Mouse (Mus musculus) layer of hippocampus, adult 8-10 months (tissue): Measurements from ENCODE around the gene Etv5. TPM values are rescaled to one million over a fixed set of nuclear protein-coding genes. Genes with fewer than 3 reads are reported as not detected.
A peak's percentile ranks its signal among the peaks of the same experiment; 100 is the strongest.

ENCODE experiments used
- DNase-seq, 2 experiments: peaks; one replicate each; pipeline ENCODE4 v3.0.0; 2022; ENCODE audit warnings: low spot score in 2 of 2
- total RNA-seq, 4 experiments: library from RNA; stranded (reverse); gene quantifications; 2 replicates each; pipeline ENCODE4 v1.2.4; 2022

Etv5 gene
- total RNA-seq, result 10 to 100 TPM; 44.6 to 57.5 (median 50.9) TPM

- peak; percentile 100 for DNase-seq
These were observed at the start of gene Etv5 for GRCm38 (mm10) chr16:22439499-22440177. Gene Etv5 (minus strand): TSS chr16:22439719.

- DNase-seq, result no peak
These were observed 44.4 kb upstream of the Etv5 start for GRCm38 (mm10) chr16:22483900-22484299.

- DNase-seq, result no peak
These were observed 39.8 kb upstream of the Etv5 start for GRCm38 (mm10) chr16:22479322-22479721.

DNA sequence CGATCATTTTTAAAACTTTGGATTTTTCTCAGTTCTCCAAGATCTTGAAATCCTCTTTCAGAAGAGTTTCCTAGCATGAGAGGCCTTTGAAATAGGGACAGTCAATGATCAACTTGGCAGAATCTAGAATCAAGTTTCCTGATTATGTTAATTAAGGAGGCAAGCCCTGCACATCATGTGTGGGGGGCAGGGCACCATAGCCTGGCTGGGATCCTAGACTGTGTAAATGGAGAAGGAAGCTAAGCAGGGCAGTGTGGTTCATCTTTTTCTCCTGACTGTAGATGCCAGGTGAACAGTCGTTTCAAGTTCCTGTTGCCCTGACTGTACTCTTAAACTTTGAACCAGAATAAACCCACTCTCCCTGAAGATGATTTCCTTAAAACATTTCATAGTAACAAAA, 32.2 kb upstream of the Etv5 start:
- no peak for DNase-seq

DNA sequence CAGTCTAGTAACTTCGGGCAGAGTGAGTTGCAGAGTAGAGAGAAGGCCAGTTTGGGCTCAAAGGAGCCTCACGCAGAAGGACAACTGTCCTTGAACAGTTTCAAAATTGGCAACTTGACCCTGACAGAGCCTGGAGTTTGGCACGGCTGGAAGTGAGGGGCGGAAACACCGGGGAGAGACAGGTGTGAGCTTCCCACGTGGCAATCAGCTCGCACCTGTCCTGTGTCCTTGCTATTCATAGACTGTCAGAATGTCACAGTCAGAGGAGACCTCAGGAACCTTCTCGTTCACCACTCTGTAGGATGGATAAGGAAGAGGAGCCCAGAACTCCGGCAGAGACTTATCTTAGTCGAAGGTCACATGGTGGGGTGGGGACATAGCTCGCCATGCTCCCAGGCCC, 29.9 kb upstream of the Etv5 start:
- no peak for DNase-seq

GRCm38 (mm10) chr16:22467111-22467510, 27.6 kb upstream of the Etv5 start:
- DNase-seq, result no peak

GRCm38 (mm10) chr16:22466381-22466780, 26.9 kb upstream of the Etv5 start:
- no peak for DNase-seq

DNA sequence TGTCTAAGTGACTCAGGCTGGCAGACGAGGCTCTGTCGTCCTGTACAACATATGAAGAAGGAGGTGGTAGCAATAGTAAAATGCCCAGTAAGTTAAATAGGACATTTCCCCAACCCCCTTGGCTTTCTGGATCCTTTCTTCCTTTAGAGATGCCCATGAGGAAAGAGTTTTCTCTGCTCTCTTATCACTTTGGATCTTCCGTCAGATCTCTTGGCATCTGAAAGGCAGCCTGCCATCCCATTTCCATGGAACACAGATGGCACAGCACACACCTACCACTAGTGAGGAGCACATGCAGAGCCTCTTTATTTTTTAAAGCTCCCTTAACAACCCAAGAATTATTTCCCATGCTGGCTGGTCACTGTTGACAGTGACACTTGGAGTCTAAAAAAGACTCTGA, 22.7 kb upstream of the Etv5 start:
- DNase-seq, result no peak

DNA sequence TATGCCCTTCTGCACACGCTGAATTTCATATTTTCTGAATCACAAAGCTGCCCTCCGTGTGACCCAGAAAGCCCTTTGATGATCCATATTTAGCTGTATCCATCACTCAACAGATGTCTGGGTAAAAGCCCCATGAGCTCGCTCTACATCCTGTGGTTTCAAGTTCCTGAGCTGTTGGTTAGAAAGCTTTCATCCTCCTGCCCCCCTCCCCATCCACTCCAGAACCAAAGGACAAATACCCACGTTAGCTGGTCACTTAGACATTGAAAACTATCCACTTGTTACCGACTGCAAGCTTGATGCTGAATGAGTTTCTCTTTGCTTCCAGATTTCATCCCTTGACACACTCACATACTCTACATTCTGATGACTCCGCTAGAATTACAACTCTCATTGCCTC, 22.2 kb upstream of the Etv5 start:
- no peak for DNase-seq

DNA sequence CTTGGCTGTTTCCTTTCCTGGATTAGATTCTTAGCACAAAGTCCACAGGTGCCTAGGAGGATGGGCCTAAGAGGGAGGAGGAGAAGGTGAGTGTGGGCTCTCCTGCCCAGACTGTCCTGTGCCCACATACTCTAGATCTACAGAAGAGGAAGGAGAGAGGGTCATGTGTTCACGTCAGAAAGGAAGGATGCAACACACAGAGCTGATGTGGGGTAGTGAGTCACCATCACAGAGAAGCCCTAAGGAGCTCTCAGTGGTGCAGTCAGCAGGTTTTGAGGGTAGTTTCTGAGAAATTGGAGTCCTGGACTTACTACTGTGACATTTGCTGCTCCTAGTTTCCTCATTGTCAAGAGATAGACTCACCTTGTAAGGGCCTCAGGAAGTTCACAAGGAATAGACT, 21.4 kb upstream of the Etv5 start:
- DNase-seq, result no peak

DNA sequence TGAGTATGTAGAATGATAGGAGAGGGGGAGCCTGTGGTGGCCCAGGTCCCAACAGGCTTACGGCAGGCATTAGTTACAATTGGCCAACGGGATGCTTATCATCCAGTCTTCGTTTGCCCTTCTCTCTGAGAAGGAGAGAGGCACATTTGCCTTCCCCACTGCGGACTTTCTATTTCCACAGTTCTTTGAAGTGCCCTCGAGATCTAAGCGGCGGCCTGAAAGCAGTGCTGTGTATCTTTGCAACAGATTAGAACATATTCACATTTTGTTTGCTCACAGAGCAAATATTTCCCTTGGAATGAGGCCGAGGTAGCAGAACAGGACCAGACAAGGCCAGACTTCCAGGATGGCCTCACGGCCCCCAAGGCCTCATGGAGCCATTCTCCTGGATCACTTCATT, 12.6 kb upstream of the Etv5 start:
- DNase-seq, result no peak

GRCm38 (mm10) chr16:22448093-22448492, 8.6 kb upstream of the Etv5 start:
- DNase-seq, result no peak

DNA sequence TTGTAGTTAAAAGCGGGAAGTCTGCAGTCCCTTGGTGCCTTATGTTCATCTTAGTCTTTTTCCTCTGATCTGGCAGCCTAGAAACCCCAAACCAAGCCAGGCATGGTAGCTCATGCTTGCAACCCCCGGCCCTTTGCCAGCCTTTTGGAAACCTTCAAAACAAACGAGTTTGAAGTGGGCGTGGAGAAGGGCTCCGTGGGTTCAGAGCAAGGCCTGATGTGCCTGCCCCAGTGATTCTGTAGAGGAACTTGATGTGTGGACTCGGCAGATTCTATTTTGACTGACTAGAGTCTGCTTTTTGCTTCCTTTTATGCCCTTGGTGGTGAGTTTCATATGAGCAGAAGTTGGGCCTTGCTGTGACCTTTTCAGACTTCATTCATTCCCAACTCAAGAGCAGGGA, 5.3 kb upstream of the Etv5 start:
- DNase-seq, result no peak

- DNase-seq, result no peak
These were observed 2.7 kb upstream of the Etv5 start for GRCm38 (mm10) chr16:22442202-22442601.

- no peak for DNase-seq
These were observed 1.8 kb upstream of the Etv5 start for GRCm38 (mm10) chr16:22441317-22441716.

DNA sequence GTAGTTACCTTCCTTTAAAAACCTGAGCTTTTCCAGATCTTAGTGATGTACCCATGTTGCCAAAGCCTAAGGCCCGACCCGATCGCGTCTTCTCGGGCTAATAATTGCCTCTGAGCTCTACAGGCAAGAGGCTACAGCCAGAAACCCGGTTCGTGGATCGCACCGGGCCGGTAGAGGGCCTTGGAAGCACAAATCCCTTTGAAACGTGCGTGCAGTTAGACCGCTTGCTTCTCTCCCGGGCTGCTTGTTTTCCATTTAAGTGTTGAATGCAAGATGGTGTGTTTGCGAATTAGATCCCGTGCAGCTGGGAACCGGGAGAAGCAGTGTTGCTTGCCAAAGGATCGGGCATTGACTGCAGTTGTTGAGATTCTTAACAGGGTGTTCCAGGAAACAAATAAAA, 750 bp upstream of the Etv5 start:
- peak; percentile 63 to 66 for DNase-seq

DNA sequence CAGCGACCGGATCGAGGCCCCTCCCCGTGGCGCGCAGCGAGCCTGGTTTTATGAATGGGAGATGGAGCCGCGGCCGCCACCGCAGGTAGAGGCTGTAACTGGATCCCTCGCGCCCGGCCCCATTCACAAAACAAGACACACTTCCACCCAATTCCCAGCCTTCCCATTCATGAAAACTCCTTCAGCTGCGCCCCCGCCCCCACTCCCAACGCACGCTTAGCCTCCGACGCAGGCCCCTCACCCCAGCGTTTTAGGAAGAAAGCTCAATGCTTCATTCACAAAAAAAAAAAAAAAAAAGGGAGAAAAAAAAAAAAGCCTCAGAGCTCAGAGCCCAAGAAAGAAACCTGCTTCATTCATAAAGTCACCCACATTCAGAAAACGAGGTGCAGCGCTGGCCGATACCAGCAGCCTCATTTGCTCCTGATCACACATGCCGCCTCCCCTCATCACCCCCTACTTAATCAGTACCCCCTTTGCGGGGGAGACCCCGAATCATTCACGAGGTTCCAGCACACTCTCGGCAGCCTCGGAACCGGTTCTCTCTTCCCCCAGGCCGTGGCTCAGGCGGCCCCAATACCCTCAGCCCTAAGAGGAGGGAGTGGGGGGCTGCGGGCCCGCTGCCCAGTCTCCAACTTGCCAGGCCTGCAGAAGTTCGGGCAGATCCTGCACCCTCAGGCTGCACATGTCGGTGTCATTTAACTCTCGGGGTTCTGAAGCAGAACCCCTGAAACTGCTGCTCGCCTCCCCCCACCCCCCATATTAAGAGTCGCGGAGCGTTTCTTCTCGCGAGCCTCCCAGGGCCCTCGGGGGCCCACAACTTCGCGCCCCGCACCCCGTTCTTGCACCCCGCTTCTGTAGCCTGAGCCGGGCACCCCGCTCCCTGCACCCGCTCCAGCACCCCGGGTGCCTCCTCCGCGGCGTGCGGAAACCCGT, 812 bp downstream of the Etv5 start:
- DNase-seq, result peak; percentile 58

- no peak for DNase-seq
These were observed 3.4 kb downstream of the Etv5 start for GRCm38 (mm10) chr16:22436106-22436505.

DNA sequence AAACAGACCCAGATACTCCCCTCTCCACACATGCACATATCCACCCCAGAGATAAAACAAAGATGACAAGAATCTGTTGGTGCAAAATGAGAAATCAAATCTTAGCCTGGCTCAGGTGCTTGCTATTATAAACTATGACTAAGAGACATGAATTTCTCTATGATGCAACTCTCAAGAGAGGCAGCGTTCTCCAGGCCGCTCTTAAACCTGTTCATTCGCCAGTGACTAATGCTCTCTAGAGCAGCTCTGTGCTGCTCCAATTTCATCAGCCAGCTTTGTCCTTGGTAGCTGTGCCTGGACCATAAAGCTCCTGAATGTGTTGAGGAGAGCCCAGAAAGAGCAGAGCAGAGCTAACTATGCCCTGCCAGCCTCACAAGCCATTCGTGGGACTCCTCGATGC, 5.0 kb downstream of the Etv5 start:
- no peak for DNase-seq

DNA sequence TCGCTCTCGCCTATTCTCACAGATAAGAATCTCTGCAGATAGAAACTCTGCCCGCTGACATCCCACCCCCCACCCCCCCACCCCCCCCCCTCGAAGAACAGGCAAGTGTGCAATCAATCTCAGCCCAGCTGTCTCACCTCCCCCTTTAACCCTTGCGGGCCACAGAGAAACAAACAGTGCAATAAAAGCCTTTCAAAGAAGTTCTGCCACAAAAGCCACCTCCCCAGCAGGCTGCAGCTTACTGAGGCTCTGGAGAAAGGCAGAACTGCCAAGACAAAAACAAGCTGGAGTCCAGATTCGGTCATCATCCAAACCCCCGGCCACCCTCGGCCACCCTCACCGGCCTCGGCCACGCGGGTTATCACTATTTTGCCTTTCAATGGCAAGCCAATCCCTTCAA, 5.6 kb downstream of the Etv5 start:
- no peak for DNase-seq

DNA sequence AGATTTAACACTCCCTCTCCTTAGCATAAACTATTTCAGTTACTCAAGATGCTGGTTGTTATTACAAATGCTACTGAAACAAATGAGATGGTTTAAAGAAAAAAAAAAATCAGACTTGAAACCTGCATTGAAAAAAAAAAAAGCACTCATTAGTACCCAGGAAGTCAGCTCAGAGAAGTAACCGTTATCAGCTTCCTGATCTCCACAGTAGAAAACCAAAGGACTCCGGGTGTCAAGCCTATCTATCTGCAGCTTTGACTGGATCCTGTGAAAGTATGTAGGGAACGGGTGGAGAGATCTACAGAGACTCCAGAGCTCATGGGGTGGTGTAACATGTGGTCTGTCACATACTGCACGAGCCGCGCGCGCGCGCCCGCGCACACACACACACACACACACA, 7.7 kb downstream of the Etv5 start:
- DNase-seq, result no peak

GRCm38 (mm10) chr16:22431335-22431734, 8.2 kb downstream of the Etv5 start:
- DNase-seq, result no peak
